Mouse (Mus musculus): ENCODE measurements around the gene Dnajb14. TPM values are rescaled to one million over a fixed set of nuclear protein-coding genes. Genes with fewer than 3 reads are reported as not detected.
"Not testable (repeated sequence)": the region's sequence is repeated elsewhere in the genome, so short reads cannot be mapped to it uniquely, and the experiment has no call there.

The Dnajb14 gene
- polyA plus RNA-seq, 1 experiment from 2014 or later: 8.0 TPM

- no peaks in the 10 kb centered on the region for H3K27me3 ChIP-seq (ENCODE audit: control insufficient read depth, insufficient read depth, low read length)
- ATAC-seq (ENCODE audit: insufficient read depth, low FRiP score): peak; percentile 29; the same call in 1 of the 2 replicates
- H3K4me3 ChIP-seq (replicated peaks; ENCODE audit: low read length): no peak overlapping the region
- no peaks in the 10 kb centered on the region for H3K9me3 ChIP-seq (replicated peaks; ENCODE audit: control insufficient read depth, low read length)
- no peak overlapping the region for H3K9ac ChIP-seq (ENCODE audit: low read length)
- no peaks in the 10 kb centered on the region for H3K36me3 ChIP-seq (ENCODE audit: control insufficient read depth, insufficient read depth, low read length)
- H3K4me1 ChIP-seq (ENCODE audit: control insufficient read depth, insufficient read depth, low read length): no peaks in the 10 kb centered on the region
- 54% methylated on average over 8 of the region's 8 CpGs for WGBS
- H3K27ac ChIP-seq (ENCODE audit: low read length): no peak overlapping the region
- H3K4me2 ChIP-seq (ENCODE audit: low read depth, low read length): no peak overlapping the region
These were observed 94.4 kb downstream of the Dnajb14 start for GRCm38 (mm10) chr3:137961736-137962385.

DNA sequence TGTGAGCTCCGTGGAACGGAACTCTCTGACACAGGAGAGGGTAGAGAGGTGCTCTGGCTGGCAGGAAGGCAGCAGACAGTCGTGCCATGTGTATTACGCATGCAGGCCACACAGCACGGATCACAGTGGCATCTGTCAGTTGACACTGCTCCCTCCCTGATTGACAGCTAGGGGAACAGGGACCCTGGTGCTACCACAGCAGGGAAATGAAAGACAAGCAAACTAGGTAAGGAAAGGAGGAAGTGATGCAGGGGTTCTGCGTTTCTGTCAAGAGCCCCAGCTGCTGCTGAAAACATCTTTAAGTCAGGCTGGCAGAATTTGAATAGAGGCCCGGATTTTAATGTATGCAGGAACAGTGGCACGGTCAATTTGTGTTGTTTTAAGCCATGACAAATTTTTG, 96.0 kb downstream of the Dnajb14 start:
- Histone ChIP-seq H3K9ac (ENCODE audit: low read length) (no peak overlapping the region), H3K27me3 (ENCODE audit: control insufficient read depth, insufficient read depth, low read length) (no peaks in the 10 kb centered on the region), H3K27ac (ENCODE audit: low read length) (no peak overlapping the region), H3K4me3 (replicated peaks; ENCODE audit: low read length) (no peak overlapping the region), H3K9me3 (replicated peaks; ENCODE audit: control insufficient read depth, low read length) (no peaks in the 10 kb centered on the region), H3K4me2 (ENCODE audit: low read depth, low read length) (no peak overlapping the region), H3K36me3 (ENCODE audit: control insufficient read depth, insufficient read depth, low read length) (no peaks in the 10 kb centered on the region), H3K4me1 (ENCODE audit: control insufficient read depth, insufficient read depth, low read length) (peaks cover 6% of the 10 kb centered on the region; the same call in 1 of the 2 replicates)
- no peak for ATAC-seq (ENCODE audit: insufficient read depth, low FRiP score)
- 73% methylated on average over 8 of the region's 8 CpGs for WGBS

DNA sequence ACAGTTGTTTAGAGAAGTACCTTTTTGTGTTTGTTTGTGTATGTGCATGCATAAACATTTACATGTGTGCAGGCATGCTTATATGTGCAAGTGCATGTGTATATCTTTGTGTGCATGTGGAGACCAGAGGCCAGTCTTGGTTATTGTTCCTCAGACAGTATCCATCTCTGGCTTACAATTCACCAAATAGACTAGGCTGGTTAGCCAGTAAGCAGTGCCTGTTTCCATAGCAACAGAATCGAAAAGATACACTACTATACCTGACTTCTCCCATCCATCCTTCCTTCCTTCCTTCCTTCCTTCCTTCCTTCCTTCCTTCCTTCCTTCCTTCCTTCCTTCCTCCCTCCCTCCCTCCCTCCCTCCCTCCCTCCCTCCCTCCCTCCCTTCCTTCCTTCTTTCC, 96.5 kb downstream of the Dnajb14 start:
- not testable (repeated sequence) for H3K36me3 ChIP-seq (ENCODE audit: control insufficient read depth, insufficient read depth, low read length); H3K4me1 ChIP-seq (ENCODE audit: control insufficient read depth, insufficient read depth, low read length); H3K4me2 ChIP-seq (ENCODE audit: low read depth, low read length); H3K27me3 ChIP-seq (ENCODE audit: control insufficient read depth, insufficient read depth, low read length); H3K9ac ChIP-seq (ENCODE audit: low read length); H3K27ac ChIP-seq (ENCODE audit: low read length); ATAC-seq (ENCODE audit: insufficient read depth, low FRiP score); H3K4me3 ChIP-seq (replicated peaks; ENCODE audit: low read length); H3K9me3 ChIP-seq (replicated peaks; ENCODE audit: control insufficient read depth, low read length)
- WGBS: 52% methylated on average over 1 of the region's 1 CpGs

Other genes with a start within 250 kb of the Dnajb14 start
- 6.8 and 8.1 TPM in 2 replicates for gene Ddit4l, start 246.1 kb upstream of the Dnajb14 start, polyA plus RNA-seq (2015; fragmentation: Nextera tagmentation; extraction: Ambion mirVana)
- not detected in 2 replicates for gene Gm21962, start 196.2 kb upstream of the Dnajb14 start, polyA plus RNA-seq (2015; fragmentation: Nextera tagmentation; extraction: Ambion mirVana)
- 1,166 and 1,340 TPM in 2 replicates for gene H2afz, start 3.2 kb upstream of the Dnajb14 start, polyA plus RNA-seq (2015; fragmentation: Nextera tagmentation; extraction: Ambion mirVana)
- 113 and 118 TPM in 2 replicates for gene Lamtor3, start 50.8 kb downstream of the Dnajb14 start, polyA plus RNA-seq (2015; fragmentation: Nextera tagmentation; extraction: Ambion mirVana)
- 17.3 and 18.0 TPM in 2 replicates for gene Dapp1, start 113.9 kb downstream of the Dnajb14 start, polyA plus RNA-seq (2015; fragmentation: Nextera tagmentation; extraction: Ambion mirVana)
- 0.09 and 1.4 TPM in 2 replicates for gene 1110002E22Rik, start 197.4 kb downstream of the Dnajb14 start, polyA plus RNA-seq (2015; fragmentation: Nextera tagmentation; extraction: Ambion mirVana)
- 0.14 and 0.19 TPM in 2 replicates for gene Gm5105, start 199.7 kb downstream of the Dnajb14 start, polyA plus RNA-seq (2015; fragmentation: Nextera tagmentation; extraction: Ambion mirVana)

All from stomach, embryonic 16.5 days (tissue).